ENCODE assay signal across 17 mouse cellular contexts in the genomic region with DNA sequence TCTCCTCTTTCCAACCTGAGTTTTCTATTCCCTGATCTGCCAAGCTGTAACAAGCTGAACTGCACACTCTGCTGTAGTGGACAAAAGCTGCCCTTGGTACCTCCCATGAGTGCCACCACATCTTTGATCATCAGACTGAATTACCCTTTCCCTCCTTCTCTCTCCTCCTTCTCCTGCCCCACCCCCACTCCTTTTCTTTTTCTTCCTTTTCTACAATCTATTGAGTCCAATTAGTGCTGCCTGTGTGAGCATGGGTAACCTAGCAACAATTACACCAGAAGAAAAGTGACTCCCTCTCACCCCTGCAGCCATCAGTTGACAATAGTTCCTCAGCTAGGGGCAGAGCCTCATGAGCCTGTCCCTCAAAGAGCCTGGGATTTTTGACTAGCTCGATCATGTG. TPM values are rescaled to one million over a fixed set of nuclear protein-coding genes. Genes with fewer than 3 reads are reported as not detected.
DNase-seq lines count a peak whose midpoint lies in the region; ATAC-seq and TF ChIP-seq lines count a peak whose summit lies in the region.
"Had no signal": no experiment of that assay in that cellular context is flagged by ENCODE, and none has a peak within 500 bp of the region (broad histone marks: within the 10 kb centered on the region; RNA-seq: fewer than 3 reads in every experiment).

No protein-coding gene starts in this region.

- H3K4me3 ChIP-seq in hindbrain, embryonic 10.5 days = no peak overlapping the region
- no peak overlapping the region for H3K4me3 ChIP-seq in hindbrain, embryonic 16.5 days (ENCODE audit: low read length)
- H3K4me3 ChIP-seq in forebrain, embryonic 13.5 days = no peak overlapping the region
- H3K4me3 ChIP-seq in midbrain, embryonic 13.5 days (replicated peaks) = no peak overlapping the region
- no peak overlapping the region for H3K4me3 ChIP-seq in thymus, adult 2 months (ENCODE audit: control insufficient read depth, insufficient read depth, low read length)
- no peak overlapping the region for H3K4me3 ChIP-seq in cerebellum, adult 2 months (replicated peaks; ENCODE audit: insufficient read depth, low read depth, low read length)
- H3K4me3 ChIP-seq: erythroblast, embryonic 14.5 days; heart, embryonic 13.5 days; hindbrain, embryonic 15.5 days; megakaryocyte, embryonic 14.5 days had no signal

- no peak overlapping the region for H3K4me2 ChIP-seq in hindbrain, embryonic 16.5 days (ENCODE audit: low read length)
- no peak overlapping the region for H3K4me2 ChIP-seq in forebrain, embryonic 13.5 days
- no peak overlapping the region for H3K4me2 ChIP-seq in midbrain, embryonic 13.5 days (replicated peaks)
- H3K4me2 ChIP-seq: heart, embryonic 13.5 days; hindbrain, embryonic 15.5 days; liver, embryonic 11.5 days had no signal

- WGBS in hindbrain, embryonic 10.5 days = 32% methylated on average over 1 of the region's 1 CpGs
- 11% methylated on average over 1 of the region's 1 CpGs for WGBS in hindbrain, embryonic 16.5 days
- 4% methylated on average over 1 of the region's 1 CpGs for WGBS in forebrain, embryonic 13.5 days
- WGBS in midbrain, embryonic 13.5 days = 6% methylated on average over 1 of the region's 1 CpGs
- 100% methylated on average over 1 of the region's 1 CpGs for WGBS in thymus, adult 2 months
- 12% methylated on average over 1 of the region's 1 CpGs for WGBS in cerebellum, adult 2 months

- H3K27ac ChIP-seq in hindbrain, embryonic 10.5 days = peak overlapping the region; percentile 86
- H3K27ac ChIP-seq in hindbrain, embryonic 16.5 days (ENCODE audit: low read depth, low read length) = no peak overlapping the region
- H3K27ac ChIP-seq in forebrain, embryonic 13.5 days = peak overlapping the region; percentile 61
- H3K27ac ChIP-seq in midbrain, embryonic 13.5 days = peak overlapping the region; percentile 57
- no peak overlapping the region for H3K27ac ChIP-seq in thymus, adult 2 months (ENCODE audit: control insufficient read depth, insufficient read depth, low read length)
- no peak overlapping the region for H3K27ac ChIP-seq in cerebellum, adult 2 months (ENCODE audit: insufficient read depth, low read length)
- H3K27ac ChIP-seq: heart, embryonic 13.5 days; hindbrain, embryonic 15.5 days; kidney, postnatal 0 days had no signal

- no peaks in the 10 kb centered on the region for H3K27me3 ChIP-seq in hindbrain, embryonic 10.5 days (ENCODE audit: insufficient read depth, poor library complexity, severe bottlenecking)
- H3K27me3 ChIP-seq in hindbrain, embryonic 16.5 days (replicated peaks; ENCODE audit: control insufficient read depth, insufficient read depth, low read length) = no peaks in the 10 kb centered on the region
- no peaks in the 10 kb centered on the region for H3K27me3 ChIP-seq in forebrain, embryonic 13.5 days
- H3K27me3 ChIP-seq in midbrain, embryonic 13.5 days = no peaks in the 10 kb centered on the region
- no peaks in the 10 kb centered on the region for H3K27me3 ChIP-seq in thymus, adult 2 months (ENCODE audit: control insufficient read depth, insufficient read depth, low read length)
- no peaks in the 10 kb centered on the region for H3K27me3 ChIP-seq in cerebellum, adult 2 months (ENCODE audit: control insufficient read depth, insufficient read depth, low read length)
- H3K27me3 ChIP-seq: heart, embryonic 13.5 days; hindbrain, embryonic 15.5 days; megakaryocyte, embryonic 14.5 days had no signal

- no peak for TF ChIP-seq CTCF in brain, embryonic 14.5 days (IDR thresholded peaks at IDR 0.05; ENCODE audit: borderline replicate concordance, extremely low read depth, insufficient read depth, insufficient read length)
- TF ChIP-seq CTCF in thymus, adult 2 months (IDR thresholded peaks at IDR 0.05; ENCODE audit: borderline replicate concordance, control insufficient read depth, extremely low read depth, insufficient read depth, low read length, poor library complexity) = no peak
- no peak for TF ChIP-seq CTCF in cerebellum, adult 2 months (IDR thresholded peaks at IDR 0.05; ENCODE audit: borderline replicate concordance, insufficient read depth, low read depth, low read length)

- no peaks in the 10 kb centered on the region for H3K9me3 ChIP-seq in hindbrain, embryonic 10.5 days
- H3K9me3 ChIP-seq in hindbrain, embryonic 16.5 days (ENCODE audit: control insufficient read depth, low read length) = no peaks in the 10 kb centered on the region
- no peaks in the 10 kb centered on the region for H3K9me3 ChIP-seq in forebrain, embryonic 13.5 days (replicated peaks)
- H3K9me3 ChIP-seq in midbrain, embryonic 13.5 days = no peaks in the 10 kb centered on the region
- H3K9me3 ChIP-seq: heart, embryonic 13.5 days; hindbrain, embryonic 15.5 days; megakaryocyte, embryonic 14.5 days had no signal

- no peak for ATAC-seq in hindbrain, embryonic 16.5 days
- peak; percentile 39; the same call in 1 of the 2 replicates for ATAC-seq in forebrain, embryonic 13.5 days
- peak; percentile 49 for ATAC-seq in midbrain, embryonic 13.5 days

- peaks cover 35% of the 10 kb centered on the region for H3K4me1 ChIP-seq in hindbrain, embryonic 10.5 days (replicated peaks)
- peaks cover 10% of the 10 kb centered on the region for H3K4me1 ChIP-seq in hindbrain, embryonic 16.5 days (ENCODE audit: control insufficient read depth, insufficient read depth, low read depth, low read length)
- peaks cover 35% of the 10 kb centered on the region for H3K4me1 ChIP-seq in forebrain, embryonic 13.5 days
- H3K4me1 ChIP-seq in midbrain, embryonic 13.5 days (replicated peaks) = peaks cover 29% of the 10 kb centered on the region
- H3K4me1 ChIP-seq in thymus, adult 2 months (replicated peaks; ENCODE audit: control insufficient read depth, insufficient read depth, low read length) = peaks cover 18% of the 10 kb centered on the region
- H3K4me1 ChIP-seq in cerebellum, adult 2 months (ENCODE audit: control insufficient read depth, insufficient read depth, low read length) = no peaks in the 10 kb centered on the region

- H3K9ac ChIP-seq in hindbrain, embryonic 16.5 days (ENCODE audit: low read depth, low read length) = no peak overlapping the region
- H3K9ac ChIP-seq in forebrain, embryonic 13.5 days = no peak overlapping the region
- H3K9ac ChIP-seq in midbrain, embryonic 13.5 days (replicated peaks) = no peak overlapping the region
- H3K9ac ChIP-seq: heart, embryonic 13.5 days; hindbrain, embryonic 15.5 days had no signal

- DNase-seq in hindbrain, embryonic 10.5 days (ENCODE audit: low spot score) = peak; percentile 71
- DNase-seq in brain, embryonic 14.5 days (ENCODE audit: low read depth) = peak; percentile 85
- no peak for DNase-seq in thymus, adult 2 months
- no peak for DNase-seq in cerebellum, adult 2 months
- no peak for DNase-seq in cerebellum, postnatal 10 days
- DNase-seq: adrenal gland, postnatal 10 days; cerebellum, postnatal 36 days; right cerebral cortex, postnatal 25 days had no signal

- no peaks in the 10 kb centered on the region for H3K36me3 ChIP-seq in hindbrain, embryonic 10.5 days
- H3K36me3 ChIP-seq in hindbrain, embryonic 16.5 days (ENCODE audit: control insufficient read depth, insufficient read depth, low read length) = no peaks in the 10 kb centered on the region
- H3K36me3 ChIP-seq in forebrain, embryonic 13.5 days (ENCODE audit: poor library complexity, severe bottlenecking) = no peaks in the 10 kb centered on the region
- H3K36me3 ChIP-seq in midbrain, embryonic 13.5 days = no peaks in the 10 kb centered on the region
- no peaks in the 10 kb centered on the region for H3K36me3 ChIP-seq in thymus, adult 2 months (ENCODE audit: control insufficient read depth, insufficient read depth, low read length)
- H3K36me3 ChIP-seq: heart, embryonic 13.5 days; hindbrain, embryonic 15.5 days had no signal

- no peak for TF ChIP-seq POLR2A in brain, embryonic 14.5 days (IDR thresholded peaks at IDR 0.05; ENCODE audit: borderline replicate concordance, extremely low read depth, insufficient read depth, insufficient read length, poor library complexity, severe bottlenecking)
- TF ChIP-seq POLR2A in thymus, adult 2 months (IDR thresholded peaks at IDR 0.05; ENCODE audit: control insufficient read depth, extremely low read depth, insufficient read depth, low read length, poor library complexity) = no peak
- no peak for TF ChIP-seq POLR2A in cerebellum, adult 2 months (IDR thresholded peaks at IDR 0.05; ENCODE audit: borderline replicate concordance, insufficient read depth, low read length)

RNA-seq across cellular contexts. Expression of a gene that starts 4.2 kb away (rescaled TPM):
- 62.4 and 63.4 TPM in 2 replicates for polyA plus RNA-seq in hindbrain, embryonic 10.5 days (2016; fragmentation: Nextera tagmentation; extraction: Ambion mirVana)
- polyA plus RNA-seq in hindbrain, embryonic 16.5 days (2015; fragmentation: Nextera tagmentation; extraction: Ambion mirVana) = 94.2 and 99.7 TPM in 2 replicates
- polyA plus RNA-seq in brain, embryonic 14.5 days (2012; rRNA removed) = 58.2 and 61.9 TPM in 2 replicates
- polyA plus RNA-seq in forebrain, embryonic 13.5 days (2015; fragmentation: Nextera tagmentation; extraction: Ambion mirVana) = 71.1 and 73.2 TPM in 2 replicates
- polyA plus RNA-seq in midbrain, embryonic 13.5 days (2015; fragmentation: Nextera tagmentation; extraction: Ambion mirVana) = 80.4 and 81.8 TPM in 2 replicates
- 79.5 and 86.7 TPM in 2 replicates for polyA plus RNA-seq in thymus, adult 2 months (2012; rRNA removed)
- 131 and 133 TPM in 2 replicates for polyA plus RNA-seq in cerebellum, adult 2 months (2012; rRNA removed)

RNA-seq across cellular contexts. Expression of a gene that starts 54.0 kb away (rescaled TPM):
- polyA plus RNA-seq in hindbrain, embryonic 10.5 days (2016; fragmentation: Nextera tagmentation; extraction: Ambion mirVana) = 66.8 and 79.3 TPM in 2 replicates
- polyA plus RNA-seq in hindbrain, embryonic 16.5 days (2015; fragmentation: Nextera tagmentation; extraction: Ambion mirVana) = 71.6 and 84.9 TPM in 2 replicates
- polyA plus RNA-seq in brain, embryonic 14.5 days (2012; rRNA removed) = 62.8 and 106 TPM in 2 replicates
- polyA plus RNA-seq in forebrain, embryonic 13.5 days (2015; fragmentation: Nextera tagmentation; extraction: Ambion mirVana) = 70.7 and 71.3 TPM in 2 replicates
- 73.8 and 77.2 TPM in 2 replicates for polyA plus RNA-seq in midbrain, embryonic 13.5 days (2015; fragmentation: Nextera tagmentation; extraction: Ambion mirVana)
- 192 and 203 TPM in 2 replicates for polyA plus RNA-seq in thymus, adult 2 months (2012; rRNA removed)
- 82.1 and 89.7 TPM in 2 replicates for polyA plus RNA-seq in cerebellum, adult 2 months (2012; rRNA removed)

Comparison
In these comparisons a context has a peak if more than half of its experiments do, and no peak if none do; other contexts are left out.
1. H3K27ac ChIP-seq: peak in hindbrain, embryonic 10.5 days (single experiment), forebrain, embryonic 13.5 days (single experiment) and midbrain, embryonic 13.5 days (single experiment); none in hindbrain, embryonic 16.5 days (single experiment), thymus, adult 2 months (single experiment) and cerebellum, adult 2 months (single experiment).
2. DNase-seq: peak in hindbrain, embryonic 10.5 days (single experiment) and brain, embryonic 14.5 days (single experiment); none in thymus, adult 2 months (single experiment), cerebellum, adult 2 months (0 of 2) and cerebellum, postnatal 10 days (0 of 2).